Mouse (Mus musculus): ENCODE measurements at regions not wholly inside any gene's neighbourhood (a gene's known extent, or its start where the extent isn't known, plus 50 kb on each side); places are given as distances from the start of the nearest gene placed in this dataset.

DNA sequence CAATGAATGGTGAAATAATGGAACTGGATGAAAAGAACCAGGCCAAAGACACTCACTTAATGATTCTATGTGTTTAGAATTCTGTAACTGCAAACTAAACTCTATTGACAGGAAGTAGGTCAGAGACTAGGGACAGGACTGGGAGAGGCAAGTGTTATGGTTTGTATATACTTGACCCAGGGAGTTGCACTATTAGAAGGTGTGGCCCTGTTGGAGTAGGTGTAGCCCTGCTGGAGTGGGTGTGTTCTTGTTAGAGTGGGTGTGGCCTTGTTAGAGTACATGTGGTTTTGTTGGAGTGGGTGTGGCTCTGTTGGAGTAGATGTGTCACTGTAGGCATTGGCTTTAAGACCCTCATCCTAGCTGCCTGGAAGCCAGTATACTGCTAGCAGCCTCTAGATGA, 93.0 kb upstream of the Npas2 start:
- no peak for DNase-seq (ENCODE audit: low spot score in 2 of 2)

DNA sequence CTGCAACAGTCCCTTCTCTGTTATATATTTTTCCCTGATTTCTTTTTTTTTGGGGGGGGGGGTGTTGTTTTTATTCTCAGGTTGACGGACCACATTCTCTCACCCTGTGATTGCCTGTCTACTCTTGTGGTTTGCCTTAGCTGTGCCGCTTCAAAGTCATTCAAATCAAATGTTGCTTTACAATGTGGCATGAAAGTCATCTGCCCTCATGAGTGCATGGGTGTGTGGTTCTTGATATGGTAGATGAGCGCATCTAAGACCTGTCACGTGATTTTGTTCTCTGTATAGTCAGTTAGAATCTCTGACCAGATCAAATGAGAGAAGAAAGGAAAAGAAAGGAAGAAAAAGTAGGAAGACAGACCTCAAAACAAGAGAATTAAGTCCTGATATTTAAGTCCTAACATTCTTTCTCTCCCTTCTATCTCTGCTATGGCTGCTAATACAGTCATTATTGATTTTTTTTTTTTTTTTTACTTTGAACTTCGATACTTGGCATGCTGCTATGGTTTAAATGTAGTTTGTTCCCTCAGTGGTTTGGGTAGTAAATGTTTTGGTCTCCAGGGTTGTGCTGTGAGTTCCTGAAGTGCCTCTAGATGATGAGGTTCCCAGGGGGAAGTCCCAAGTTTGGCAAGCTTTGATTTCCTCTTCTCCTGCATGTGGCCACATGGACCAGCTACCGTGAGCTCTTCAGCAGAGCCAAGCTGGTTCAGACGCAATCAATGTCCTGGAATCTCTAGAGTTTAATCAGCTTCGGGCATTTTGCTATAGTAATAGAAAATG, 91.2 kb upstream of the Npas2 start:
- DNase-seq (ENCODE audit: low spot score in 2 of 2) = no peak

DNA sequence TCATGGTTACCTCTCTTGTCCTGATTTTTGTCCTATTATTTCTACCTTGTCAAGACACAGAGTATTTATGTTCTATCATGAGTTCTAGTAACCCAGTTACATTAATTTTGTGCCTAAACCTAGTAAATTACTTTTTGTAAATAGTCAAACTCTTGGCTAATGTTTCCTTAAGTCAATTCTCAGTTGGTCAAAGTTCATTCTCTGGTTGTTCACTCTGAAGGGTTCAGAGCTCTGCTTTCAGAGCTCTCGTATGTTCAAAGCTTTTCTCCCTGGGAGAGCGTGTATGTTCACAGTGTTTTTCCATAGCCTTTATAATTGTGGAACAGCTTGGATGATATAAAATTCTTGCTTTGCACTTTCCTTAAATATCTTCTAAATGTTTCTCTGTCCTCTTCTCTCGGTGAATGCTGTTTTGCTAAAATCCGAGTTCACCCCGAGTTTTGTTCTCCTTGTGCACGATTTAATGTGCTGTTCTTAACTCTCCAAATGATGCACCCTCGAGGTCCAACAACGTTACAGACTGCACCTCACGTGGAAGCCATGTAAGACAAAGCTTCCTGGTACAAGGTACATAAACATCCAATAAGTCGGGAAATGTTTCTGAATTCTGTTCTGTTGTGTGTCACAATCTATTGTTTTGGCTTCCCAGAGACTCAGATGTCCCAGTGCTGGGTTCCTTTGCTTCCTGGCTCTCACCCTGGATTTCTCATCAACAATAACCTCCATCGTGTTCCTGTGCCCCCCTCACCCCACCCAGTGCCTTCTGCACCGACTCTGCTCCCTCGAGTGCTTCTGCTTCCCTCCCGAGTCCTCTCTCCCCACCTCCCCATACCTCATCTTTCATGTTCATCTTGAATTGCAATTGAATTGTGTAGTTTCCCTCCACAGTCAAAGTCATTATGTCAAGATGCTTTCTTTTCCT, 90.3 kb upstream of the Npas2 start:
- no peak for DNase-seq (ENCODE audit: low spot score in 2 of 2)

DNA sequence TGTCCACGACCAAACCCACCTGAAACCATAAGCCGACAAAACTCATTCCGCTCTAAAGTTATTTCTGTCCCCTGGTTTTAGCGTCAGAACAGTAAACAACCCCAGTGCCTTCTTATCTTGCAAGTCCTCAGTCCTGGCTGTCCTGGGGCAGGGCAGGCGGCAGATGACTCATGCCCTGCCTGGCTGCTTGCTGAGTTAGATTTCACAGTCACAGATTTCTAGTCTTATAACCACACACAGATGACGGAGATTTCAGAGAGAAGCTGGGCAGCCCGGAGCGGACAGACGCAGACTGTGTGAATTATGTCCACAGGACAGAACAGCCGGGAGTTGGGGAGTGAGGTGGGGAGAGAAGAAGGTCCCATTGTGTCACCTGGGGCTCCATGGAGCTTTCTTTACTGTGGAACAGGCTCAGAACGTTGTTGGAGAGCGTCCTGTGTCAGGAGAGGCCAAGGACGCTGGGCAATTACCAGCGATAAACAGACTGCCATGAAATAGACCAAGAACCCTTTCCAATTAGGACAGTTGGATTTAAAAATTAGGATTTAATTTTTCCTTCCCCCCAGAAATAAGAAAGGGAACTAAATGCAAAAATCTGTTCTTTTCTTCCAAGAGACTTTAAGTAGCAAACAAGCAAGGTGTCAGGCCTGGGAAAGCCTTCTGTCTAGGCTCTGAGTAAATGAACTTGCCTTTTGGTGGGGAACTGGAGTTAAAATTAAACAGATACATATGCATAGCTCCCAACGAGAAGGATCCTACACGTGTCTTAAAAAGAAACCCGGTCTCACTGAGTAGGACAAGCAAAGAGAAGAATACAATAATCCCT, 87.8 kb upstream of the Npas2 start:
- peak; percentile 9 to 15 for DNase-seq (ENCODE audit: low spot score in 2 of 2)

DNA sequence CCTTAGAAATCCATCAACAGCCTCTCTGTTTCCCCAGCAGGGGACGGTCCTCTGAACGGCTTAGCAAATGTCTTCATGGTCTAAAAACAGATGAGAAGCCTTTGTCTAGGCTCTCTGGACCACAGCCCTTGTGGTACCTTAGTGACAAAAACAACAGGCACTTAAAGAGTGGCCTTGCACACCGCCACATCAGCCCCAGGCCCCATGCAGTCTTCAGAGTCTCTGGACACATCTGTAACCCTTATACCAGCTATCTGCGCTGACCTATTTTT, 87.2 kb upstream of the Npas2 start:
- DNase-seq (ENCODE audit: low spot score in 2 of 2) = no peak

DNA sequence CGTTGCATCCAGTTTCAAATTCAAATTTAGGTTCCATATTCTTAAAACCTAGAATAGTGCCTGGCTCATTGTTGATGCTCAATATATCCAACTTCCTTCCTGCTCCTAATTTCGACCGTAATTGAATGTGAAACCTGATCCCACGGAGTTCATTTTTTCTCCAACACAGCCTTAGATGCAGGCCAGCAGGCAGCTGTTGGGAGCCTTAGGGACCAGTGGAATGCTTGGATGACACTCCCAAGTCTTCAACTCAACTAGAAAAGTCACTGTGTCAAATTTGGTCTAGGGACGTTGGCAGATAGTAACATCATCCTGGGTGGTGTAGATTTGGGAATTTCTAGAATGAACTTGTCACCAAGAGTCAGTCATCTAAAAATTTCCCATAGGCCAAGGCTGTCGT, 86.9 kb upstream of the Npas2 start:
- DNase-seq (ENCODE audit: low spot score in 2 of 2) = no peak

DNA sequence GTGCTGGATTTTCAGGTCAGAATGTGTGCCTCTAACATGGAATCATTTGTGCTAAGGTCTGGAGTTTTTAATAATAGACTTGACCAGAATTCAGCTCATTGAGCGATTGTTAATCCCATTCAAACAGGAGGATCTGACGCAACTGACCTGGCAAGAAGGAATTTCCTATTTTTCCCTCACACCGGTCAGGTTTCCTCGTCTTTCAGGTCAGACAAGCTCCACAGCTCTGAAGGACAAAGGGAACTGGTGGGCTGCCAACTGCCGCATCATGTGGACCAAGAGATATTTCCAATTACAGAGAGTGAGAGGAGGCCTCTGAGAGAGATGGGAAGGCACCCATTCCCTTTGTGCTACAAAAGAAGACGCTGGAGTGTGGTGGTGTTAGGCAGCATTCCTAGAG, 77.2 kb upstream of the Npas2 start:
- DNase-seq (ENCODE audit: low spot score in 2 of 2) = no peak

DNA sequence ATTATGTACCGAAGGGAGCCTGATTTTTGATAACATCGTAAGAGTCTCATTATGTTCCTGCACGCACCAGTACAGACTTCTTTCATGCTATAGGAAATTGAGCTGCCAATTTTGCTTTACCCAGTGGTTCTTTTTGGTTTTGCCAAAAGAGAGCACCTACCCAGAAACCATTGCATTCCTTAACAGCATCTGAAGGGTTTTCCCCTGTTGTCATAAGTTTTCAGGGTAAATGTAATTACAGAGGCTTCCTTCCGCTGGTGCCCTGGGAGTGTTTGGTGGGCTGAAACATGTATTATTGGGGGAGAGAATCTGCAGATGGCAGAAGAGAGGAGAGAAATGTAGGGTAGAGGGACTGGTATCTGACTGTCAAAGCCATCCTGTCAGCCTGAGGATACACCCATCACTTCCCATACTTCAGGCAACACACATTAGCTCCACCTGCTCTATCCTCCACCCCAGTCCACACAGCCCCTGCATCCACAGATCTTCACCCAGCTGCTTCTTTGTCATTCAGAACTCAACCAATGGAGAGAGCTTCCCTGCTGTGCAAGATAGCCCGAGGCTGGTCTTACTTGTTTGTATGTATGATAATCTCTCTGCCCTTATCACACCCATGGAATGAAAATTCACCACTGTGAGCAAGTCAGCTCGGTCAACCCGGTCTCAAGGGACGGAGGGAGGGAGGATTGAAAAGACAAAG, 71.1 kb upstream of the Npas2 start:
- no peak for DNase-seq (ENCODE audit: low spot score in 2 of 2)

DNA sequence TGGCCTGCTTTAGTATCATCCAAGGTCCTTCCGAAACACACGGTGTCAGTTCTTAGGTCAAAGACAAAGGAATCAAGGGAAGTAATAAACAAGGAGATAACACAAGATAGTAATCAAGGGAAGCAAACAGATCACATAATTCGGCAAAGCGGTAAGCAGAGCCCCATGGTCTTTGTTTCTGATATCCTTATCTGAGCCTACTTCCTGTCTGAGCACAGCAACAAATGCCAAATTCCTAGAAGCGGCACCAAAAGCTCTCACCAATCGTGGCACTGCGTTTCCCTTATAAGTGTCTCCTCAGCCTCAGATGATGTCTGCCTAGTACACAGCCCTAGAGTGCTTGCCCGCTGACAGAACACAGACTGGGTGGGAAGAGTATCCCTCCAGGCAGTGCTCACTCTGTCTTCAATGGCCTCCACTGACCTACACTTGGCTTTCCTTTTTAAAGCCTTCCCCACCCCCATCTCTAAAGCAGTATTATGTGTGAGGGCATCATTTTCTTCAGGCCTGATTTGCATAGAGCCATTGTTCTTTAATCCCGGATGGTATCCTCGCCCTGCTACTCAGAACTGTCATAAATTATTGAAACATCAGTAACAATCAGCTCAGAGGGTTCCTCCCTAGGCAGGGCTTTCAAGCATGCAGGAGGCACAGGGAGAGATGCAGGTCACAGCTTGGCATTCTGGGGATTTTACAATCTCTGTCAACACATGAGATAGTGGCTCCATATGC, 70.3 kb upstream of the Npas2 start:
- DNase-seq (ENCODE audit: low spot score in 2 of 2) = no peak

DNA sequence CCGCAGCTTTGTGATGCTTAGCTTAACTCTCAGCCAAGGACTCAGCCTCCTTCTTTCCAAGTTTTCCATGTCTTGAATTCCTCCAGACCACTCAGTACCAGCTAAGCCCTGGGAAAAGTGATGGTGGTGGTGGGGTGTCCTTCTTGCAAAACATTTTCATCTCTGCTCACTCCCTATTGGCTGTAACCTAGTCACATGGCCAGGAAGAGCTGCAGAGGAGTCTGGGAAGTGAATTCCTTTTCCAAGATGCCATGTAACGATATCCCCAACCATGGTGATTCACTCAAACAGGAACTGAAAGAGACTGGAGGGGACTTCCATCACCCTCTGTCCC, 69.8 kb upstream of the Npas2 start:
- no peak for DNase-seq (ENCODE audit: low spot score in 2 of 2)

DNA sequence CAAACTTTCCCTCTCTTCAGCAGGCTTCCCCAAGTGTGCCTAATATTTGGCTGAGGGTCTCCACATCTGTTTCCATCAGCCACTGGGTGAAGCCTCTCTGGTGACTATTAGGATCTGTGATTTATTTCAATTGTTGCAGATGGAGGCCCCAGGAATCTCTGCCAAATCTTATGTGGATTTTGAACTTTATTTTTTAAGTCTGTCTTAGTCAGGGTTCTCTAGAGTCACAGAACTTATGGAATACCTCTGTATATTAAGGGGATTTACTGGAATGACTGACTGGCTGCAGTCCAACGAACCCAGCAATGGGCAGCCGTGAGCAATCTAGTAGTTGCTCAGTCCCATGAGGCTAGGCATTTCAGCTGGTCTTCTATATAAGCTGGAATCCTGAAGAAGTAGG, 59.0 kb upstream of the Npas2 start:
- no peak for DNase-seq (ENCODE audit: low spot score in 2 of 2)

DNA sequence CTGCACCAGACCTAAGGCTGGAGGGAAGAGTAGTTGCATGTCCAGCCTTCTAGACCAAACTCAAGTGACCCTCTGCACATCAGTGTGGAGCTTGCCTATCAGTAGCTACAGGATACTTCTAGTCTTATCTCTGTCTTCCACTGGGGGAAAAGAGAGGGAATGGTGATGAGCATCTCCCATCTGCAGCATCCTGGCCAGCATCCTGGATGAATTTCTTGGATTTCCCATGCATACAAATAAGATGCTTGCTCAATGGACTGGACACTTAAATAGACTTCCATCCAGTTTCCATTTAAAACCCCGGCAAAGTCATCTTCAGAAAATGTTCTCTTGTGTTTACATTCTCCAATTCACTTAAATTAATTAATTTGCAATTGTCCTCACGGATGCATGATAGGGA, 50.5 kb upstream of the Npas2 start:
- no peak for DNase-seq (ENCODE audit: low spot score in 2 of 2)

DNA sequence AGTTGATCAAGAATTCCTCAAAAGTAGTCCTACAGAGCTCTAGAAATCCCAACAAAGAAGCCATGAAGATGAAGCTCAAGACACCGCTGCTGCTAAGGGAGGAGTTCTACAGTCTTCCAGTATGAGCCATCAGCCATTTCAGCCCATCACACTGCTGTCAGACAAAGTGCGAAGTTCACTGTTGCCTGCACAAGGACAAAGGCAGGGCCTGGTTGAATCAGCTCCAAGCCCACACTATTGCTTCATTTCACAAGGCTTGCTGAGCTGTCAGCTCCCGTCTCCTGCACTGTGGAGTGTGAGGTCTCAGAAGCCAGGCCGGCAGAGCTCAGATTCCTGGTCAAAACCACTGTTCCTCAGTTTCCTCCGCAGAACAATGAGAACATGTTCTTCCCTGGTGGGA, 49.9 kb upstream of the Npas2 start:
- DNase-seq (ENCODE audit: low spot score in 2 of 2) = no peak

Data from gastrocnemius, adult 8-10 months (tissue).